Mouse (Mus musculus) CH12.LX (cell line): ENCODE results near the gene Mbtps1.

Experiments
- CHD1 ChIP-seq: IDR thresholded peaks from 2 replicates; pipeline ENCODE4 v1.6.1; 2012; ENCODE audit warnings: low read depth, low read length, improper control_type of control experiment, inconsistent platforms
- CTCF ChIP-seq, 2 experiments: IDR thresholded peaks in 1 of 2; conservative IDR thresholded peaks in 1 of 2; 2 replicates each; pipeline ENCODE4 v1.5.1; 2011 to 2012; ENCODE audit warnings: low read depth in 2 of 2, low read length in 2 of 2, improper control_type of control experiment in 1 of 2, inconsistent platforms in 1 of 2, mild to moderate bottlenecking in 1 of 2, moderate library complexity in 1 of 2
- JUND ChIP-seq: conservative IDR thresholded peaks from 2 replicates; pipeline ENCODE4 v1.6.1; 2011; ENCODE audit warnings: low read depth, low read length, improper control_type of control experiment
- MAX ChIP-seq: IDR thresholded peaks from 2 replicates; pipeline ENCODE4 v1.6.1; 2011; ENCODE audit warnings: low read length, improper control_type of control experiment
- POLR2A ChIP-seq: IDR thresholded peaks from 2 replicates; pipeline ENCODE4 v1.6.1; 2011; ENCODE audit warnings: low read depth, mild to moderate bottlenecking, improper control_type of control experiment, low read length
- UBTF ChIP-seq: IDR thresholded peaks from 2 replicates; pipeline ENCODE4 v1.6.1; 2012; ENCODE audit warnings: low read depth, mild to moderate bottlenecking, inconsistent platforms, low read length, improper control_type of control experiment, moderate library complexity
- USF1 ChIP-seq: IDR thresholded peaks from 2 replicates; pipeline ENCODE4 v1.6.1; 2014; ENCODE audit warnings: low read depth, mild to moderate bottlenecking, inconsistent platforms, low read length, improper control_type of control experiment
- USF2 ChIP-seq: conservative IDR thresholded peaks from 2 replicates; pipeline ENCODE4 v1.6.1; 2011; ENCODE audit warnings: low read depth, low read length, improper control_type of control experiment

- TF ChIP-seq USF1, result no peak
- TF ChIP-seq CTCF (conservative IDR thresholded peaks at IDR 0.05 in 1 of 2, IDR thresholded peaks at IDR 0.05 in 1 of 2; ENCODE audit: low read depth in 2 of 2, low read length in 2 of 2), result no peak
- no peak for TF ChIP-seq MAX
- no peak for TF ChIP-seq JUND
- TF ChIP-seq UBTF, result no peak
- TF ChIP-seq CHD1, result no peak
- no peak for TF ChIP-seq POLR2A
- no peak for TF ChIP-seq USF2
Observed at GRCm38 (mm10) chr8:119559402-119559720, 826 bp upstream of the Mbtps1 start.
